Mouse (Mus musculus): ENCODE measurements around the gene Ggt5. TPM values are rescaled to one million over a fixed set of nuclear protein-coding genes. Genes with fewer than 3 reads are reported as not detected.

The Ggt5 gene
- total and polyA plus RNA-seq, 3 experiments, result 3.8 to 41.9 (median 7.9) TPM

DNA sequence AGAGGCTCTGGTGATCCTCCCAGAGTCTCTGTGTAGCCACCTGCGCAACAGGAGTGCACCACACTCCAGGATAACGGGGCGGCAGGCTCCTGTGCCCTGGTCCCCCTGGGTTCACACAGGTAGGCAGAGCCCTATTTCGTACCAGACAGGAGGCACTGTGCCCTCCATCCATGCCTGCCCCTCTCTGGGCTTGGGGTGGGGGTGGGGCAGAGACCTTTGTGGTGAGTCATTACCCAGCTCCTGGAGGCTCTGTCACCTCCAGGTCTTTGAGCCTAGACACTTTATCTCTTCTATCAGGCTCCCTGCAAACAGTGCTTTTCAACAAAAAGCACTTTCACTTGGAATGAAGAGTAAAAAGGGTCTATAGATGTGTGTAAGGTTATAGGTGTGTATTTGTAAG is 20.3 kb upstream of the Ggt5 start:
- DNase-seq, result no peak
- no peaks in the 10 kb centered on the region for H3K27me3 ChIP-seq (ENCODE audit: control insufficient read depth, insufficient read depth, low read length)
- no peak overlapping the region for H3K27ac ChIP-seq
- 56% methylated on average over 4 of the region's 4 CpGs for WGBS
- no peaks in the 10 kb centered on the region for H3K36me3 ChIP-seq (ENCODE audit: control insufficient read depth, insufficient read depth, low read length)
- H3K4me3 ChIP-seq, result no peak overlapping the region
- intact Hi-C loops (cut with DNase I), result no loop called here
- H3K79me2 ChIP-seq (replicated peaks; ENCODE audit: control insufficient read depth, insufficient read depth, low read length), result no peaks in the 10 kb centered on the region; the same call in 1 of the 2 replicates
- TF ChIP-seq POLR2A (IDR thresholded peaks at IDR 0.05; ENCODE audit: insufficient read depth, low read depth, low read length) (no peak), EP300 (IDR thresholded peaks at IDR 0.05; ENCODE audit: insufficient read depth, low read depth, low read length) (no peak), CTCF (IDR thresholded peaks at IDR 0.05) (no peak)
- H3K4me1 ChIP-seq (ENCODE audit: control insufficient read depth, insufficient read depth, low read length), result no peaks in the 10 kb centered on the region
- H3K9ac ChIP-seq (ENCODE audit: low read depth, low read length), result no peak overlapping the region

DNA sequence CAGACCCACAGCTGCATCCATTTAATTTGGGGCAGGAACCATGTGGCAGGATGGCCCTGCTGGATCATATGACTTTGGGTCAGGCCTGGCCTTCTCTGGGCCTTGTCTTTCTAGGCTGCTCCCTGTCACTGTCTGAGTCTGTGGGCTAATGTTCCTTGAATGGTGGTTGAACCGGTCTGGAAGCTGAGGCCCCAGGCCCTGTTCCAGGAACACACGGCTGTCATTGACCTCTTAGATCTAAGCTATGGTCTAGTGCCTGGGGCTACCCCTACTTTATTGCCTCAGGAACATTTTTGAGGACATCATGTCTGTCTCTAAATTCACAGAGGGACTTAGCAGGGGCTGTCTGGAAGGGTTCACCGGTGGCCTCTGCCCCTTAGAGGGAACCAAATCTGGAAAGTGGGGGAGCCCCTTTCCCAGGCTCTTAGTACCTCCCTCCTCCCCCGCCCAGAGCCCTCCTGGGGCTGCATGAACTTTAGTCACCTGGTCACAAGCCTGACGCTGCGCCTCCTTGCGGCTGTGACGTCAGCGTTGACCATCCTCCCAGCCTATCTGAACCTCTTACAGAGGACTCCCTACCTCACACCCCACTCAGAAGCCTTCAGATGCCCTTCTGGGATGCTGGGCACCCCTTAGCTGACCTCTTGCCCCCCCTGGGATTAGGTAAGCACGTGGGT is 18.0 kb upstream of the Ggt5 start:
- 50% methylated on average over 10 of the region's 10 CpGs for WGBS
- H3K27ac ChIP-seq, result no peak overlapping the region
- TF ChIP-seq CTCF (IDR thresholded peaks at IDR 0.05), result no peak
- TF ChIP-seq POLR2A (IDR thresholded peaks at IDR 0.05; ENCODE audit: insufficient read depth, low read depth, low read length), result no peak
- TF ChIP-seq EP300 (IDR thresholded peaks at IDR 0.05; ENCODE audit: insufficient read depth, low read depth, low read length), result no peak
- no peak overlapping the region for H3K4me3 ChIP-seq
- H3K4me1 ChIP-seq (ENCODE audit: control insufficient read depth, insufficient read depth, low read length), result no peaks in the 10 kb centered on the region
- intact Hi-C loops (cut with DNase I), result no loop called here
- no peaks in the 10 kb centered on the region; the same call in 1 of the 2 replicates for H3K79me2 ChIP-seq (replicated peaks; ENCODE audit: control insufficient read depth, insufficient read depth, low read length)
- no peaks in the 10 kb centered on the region for H3K27me3 ChIP-seq (ENCODE audit: control insufficient read depth, insufficient read depth, low read length)
- no peak for DNase-seq
- no peak overlapping the region for H3K9ac ChIP-seq (ENCODE audit: low read depth, low read length)
- H3K36me3 ChIP-seq (ENCODE audit: control insufficient read depth, insufficient read depth, low read length), result no peaks in the 10 kb centered on the region

DNA sequence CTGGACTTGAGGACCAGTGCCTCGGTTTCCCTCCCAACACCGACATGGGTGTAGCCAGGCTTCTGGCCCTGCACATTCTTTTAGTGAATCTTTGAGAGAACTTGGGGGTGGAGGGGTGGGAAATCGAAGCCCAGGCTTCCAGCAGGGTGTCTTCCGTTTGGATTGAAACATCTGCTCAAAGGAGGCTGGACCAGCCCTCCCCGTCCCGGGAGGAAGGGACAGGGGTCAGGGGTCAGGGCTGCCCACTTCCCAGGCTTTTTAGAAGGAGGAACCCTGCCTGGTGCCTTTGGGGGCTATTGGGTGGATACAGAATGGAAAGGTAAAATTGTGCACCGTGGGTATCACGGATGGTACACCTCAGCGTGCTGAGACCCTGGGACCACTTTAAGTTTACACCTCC is 17.2 kb upstream of the Ggt5 start:
- Histone ChIP-seq H3K36me3 (ENCODE audit: control insufficient read depth, insufficient read depth, low read length) (no peaks in the 10 kb centered on the region), H3K79me2 (replicated peaks; ENCODE audit: control insufficient read depth, insufficient read depth, low read length) (no peaks in the 10 kb centered on the region; the same call in 1 of the 2 replicates), H3K4me1 (ENCODE audit: control insufficient read depth, insufficient read depth, low read length) (no peaks in the 10 kb centered on the region), H3K27me3 (ENCODE audit: control insufficient read depth, insufficient read depth, low read length) (no peaks in the 10 kb centered on the region), H3K4me3 (no peak overlapping the region), H3K9ac (ENCODE audit: low read depth, low read length) (no peak overlapping the region), H3K27ac (no peak overlapping the region)
- DNase-seq, result no peak
- intact Hi-C loops (cut with DNase I), result no loop called here
- 50% methylated on average over 9 of the region's 9 CpGs for WGBS
- TF ChIP-seq POLR2A (IDR thresholded peaks at IDR 0.05; ENCODE audit: insufficient read depth, low read depth, low read length) (no peak), EP300 (IDR thresholded peaks at IDR 0.05; ENCODE audit: insufficient read depth, low read depth, low read length) (no peak), CTCF (IDR thresholded peaks at IDR 0.05) (no peak)

DNA sequence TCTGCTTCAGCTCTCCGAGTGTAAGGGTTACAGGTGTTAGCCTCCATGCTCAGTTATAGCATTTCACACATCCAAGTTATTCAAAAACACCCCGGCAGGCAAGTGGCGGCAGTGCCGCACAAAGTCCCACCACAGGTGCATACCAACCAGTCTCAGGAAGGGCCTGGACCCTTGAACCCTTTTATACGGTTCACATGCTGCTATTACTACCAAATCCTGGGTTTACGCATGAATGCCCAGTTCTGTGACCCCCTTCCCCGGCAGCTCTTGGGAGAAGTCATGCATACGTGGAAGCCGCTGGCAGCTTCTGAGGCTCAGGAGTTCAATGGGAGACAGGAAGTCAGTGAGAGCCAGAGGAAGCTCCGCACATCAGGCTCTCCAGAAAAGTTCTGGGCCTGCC is 16.0 kb upstream of the Ggt5 start:
- no peaks in the 10 kb centered on the region for H3K27me3 ChIP-seq (ENCODE audit: control insufficient read depth, insufficient read depth, low read length)
- 80% methylated on average over 10 of the region's 10 CpGs for WGBS
- no peaks in the 10 kb centered on the region for H3K36me3 ChIP-seq (ENCODE audit: control insufficient read depth, insufficient read depth, low read length)
- DNase-seq, result no peak
- H3K4me1 ChIP-seq (ENCODE audit: control insufficient read depth, insufficient read depth, low read length), result no peaks in the 10 kb centered on the region
- H3K79me2 ChIP-seq (replicated peaks; ENCODE audit: control insufficient read depth, insufficient read depth, low read length), result no peaks in the 10 kb centered on the region; the same call in 1 of the 2 replicates
- no peak overlapping the region for H3K27ac ChIP-seq
- no peak overlapping the region for H3K9ac ChIP-seq (ENCODE audit: low read depth, low read length)
- TF ChIP-seq POLR2A (IDR thresholded peaks at IDR 0.05; ENCODE audit: insufficient read depth, low read depth, low read length) (no peak), EP300 (IDR thresholded peaks at IDR 0.05; ENCODE audit: insufficient read depth, low read depth, low read length) (no peak), CTCF (IDR thresholded peaks at IDR 0.05) (no peak)
- intact Hi-C loops (cut with DNase I), result no loop called here
- H3K4me3 ChIP-seq, result no peak overlapping the region

DNA sequence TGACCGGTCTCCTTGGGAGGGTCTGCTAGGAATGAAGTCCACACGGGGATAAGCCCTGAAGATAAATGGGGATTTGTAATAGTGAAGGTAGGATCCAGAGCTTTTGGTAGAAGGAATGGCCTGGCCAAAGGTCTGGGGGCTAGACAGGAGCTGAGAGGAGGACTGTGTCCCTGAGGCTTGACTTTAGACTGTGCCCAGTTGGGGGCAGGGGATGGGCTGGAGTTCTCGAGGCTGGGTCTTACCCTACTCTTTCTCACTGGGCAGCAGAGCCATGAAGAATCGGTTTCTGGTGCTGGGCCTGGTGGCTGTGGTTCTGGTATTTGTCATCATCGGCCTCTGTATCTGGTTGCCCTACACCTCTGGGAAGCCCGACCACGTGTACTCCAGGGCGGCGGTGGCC is 15.2 kb upstream of the Ggt5 start:
- no peak overlapping the region for H3K4me3 ChIP-seq
- H3K36me3 ChIP-seq (ENCODE audit: control insufficient read depth, insufficient read depth, low read length), result no peaks in the 10 kb centered on the region
- no peaks in the 10 kb centered on the region for H3K27me3 ChIP-seq (ENCODE audit: control insufficient read depth, insufficient read depth, low read length)
- H3K27ac ChIP-seq, result no peak overlapping the region
- H3K79me2 ChIP-seq (replicated peaks; ENCODE audit: control insufficient read depth, insufficient read depth, low read length), result no peaks in the 10 kb centered on the region; the same call in 1 of the 2 replicates
- no peak for DNase-seq
- intact Hi-C loops (cut with DNase I), result no loop called here
- no peak overlapping the region for H3K9ac ChIP-seq (ENCODE audit: low read depth, low read length)
- 92% methylated on average over 9 of the region's 9 CpGs for WGBS
- no peaks in the 10 kb centered on the region for H3K4me1 ChIP-seq (ENCODE audit: control insufficient read depth, insufficient read depth, low read length)
- TF ChIP-seq POLR2A (IDR thresholded peaks at IDR 0.05; ENCODE audit: insufficient read depth, low read depth, low read length), result no peak
- TF ChIP-seq EP300 (IDR thresholded peaks at IDR 0.05; ENCODE audit: insufficient read depth, low read depth, low read length), result no peak
- TF ChIP-seq CTCF (IDR thresholded peaks at IDR 0.05), result no peak

DNA sequence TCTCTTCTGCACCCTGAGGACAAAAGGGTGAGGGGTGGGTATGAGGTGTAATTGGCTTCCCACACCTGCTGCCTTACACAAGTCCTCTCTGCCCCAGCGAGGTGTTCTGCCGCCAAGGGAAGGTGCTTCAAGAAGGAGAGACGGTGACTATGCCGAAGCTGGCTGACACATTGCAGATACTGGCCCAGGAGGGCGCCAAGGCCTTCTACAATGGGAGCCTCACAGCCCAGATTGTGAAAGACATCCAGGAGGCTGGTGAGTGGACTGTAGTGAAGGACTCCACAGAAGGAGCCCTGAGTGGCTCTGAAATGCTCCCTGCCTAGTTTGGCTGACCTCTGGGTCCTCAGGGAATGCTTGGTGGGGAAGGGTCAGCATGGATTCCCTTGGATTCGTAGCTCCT is 10.0 kb upstream of the Ggt5 start:
- WGBS, result 78% methylated on average over 6 of the region's 6 CpGs
- DNase-seq, result no peak
- H3K4me3 ChIP-seq, result no peak overlapping the region

More for the DNA sequence above, 10.0 kb upstream of the Ggt5 start:
- no peaks in the 10 kb centered on the region for H3K79me2 ChIP-seq (replicated peaks; ENCODE audit: control insufficient read depth, insufficient read depth, low read length)
- no peaks in the 10 kb centered on the region for H3K27me3 ChIP-seq (ENCODE audit: control insufficient read depth, insufficient read depth, low read length)
- no peaks in the 10 kb centered on the region for H3K4me1 ChIP-seq (ENCODE audit: control insufficient read depth, insufficient read depth, low read length)
- no peak overlapping the region for H3K9ac ChIP-seq (ENCODE audit: low read depth, low read length)
- intact Hi-C loops (cut with DNase I), result no loop called here
- H3K36me3 ChIP-seq (ENCODE audit: control insufficient read depth, insufficient read depth, low read length), result no peaks in the 10 kb centered on the region
- no peak for TF ChIP-seq CTCF (IDR thresholded peaks at IDR 0.05)
- no peak for TF ChIP-seq EP300 (IDR thresholded peaks at IDR 0.05; ENCODE audit: insufficient read depth, low read depth, low read length)
- TF ChIP-seq POLR2A (IDR thresholded peaks at IDR 0.05; ENCODE audit: insufficient read depth, low read depth, low read length), result no peak
- no peak overlapping the region for H3K27ac ChIP-seq
